Mouse (Mus musculus): ENCODE results near the gene Bank1.

GRCm38 (mm10) chr3:136331135-136331534 is 5.3 kb upstream of the Bank1 start:
- TF ChIP-seq CTCF (IDR thresholded peaks at IDR 0.05; ENCODE audit: extremely low read depth, insufficient read length, insufficient replicate concordance, low read depth, low read length) (no peak), POLR2A (IDR thresholded peaks at IDR 0.05; ENCODE audit: low read depth, low read length) (no peak)
